Mouse (Mus musculus): ENCODE measurements at regions not wholly inside any gene's neighbourhood (a gene's known extent, or its start where the extent isn't known, plus 50 kb on each side); places are given as distances from the start of the nearest gene placed in this dataset.

DNA sequence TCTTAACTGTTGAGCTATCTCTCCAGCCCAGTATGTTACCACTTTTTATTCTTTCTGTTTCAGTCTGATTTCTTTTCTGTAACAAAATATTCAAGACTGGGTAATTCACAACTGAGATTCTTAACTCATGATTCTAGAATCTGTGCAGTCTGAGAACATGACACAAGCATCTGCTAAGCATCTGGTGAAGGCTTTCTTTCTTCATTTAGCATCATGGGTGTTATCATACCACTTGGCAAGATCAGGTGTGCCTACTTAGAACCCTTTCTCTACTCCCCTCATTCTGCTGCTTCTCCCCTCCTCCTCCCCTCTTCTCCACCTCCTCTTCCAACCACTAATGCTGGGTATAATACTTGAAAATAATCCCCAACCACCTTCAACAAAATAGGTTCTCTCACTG lies 62.1 kb upstream of the Pfn2 start:
- no peak for DNase-seq

DNA sequence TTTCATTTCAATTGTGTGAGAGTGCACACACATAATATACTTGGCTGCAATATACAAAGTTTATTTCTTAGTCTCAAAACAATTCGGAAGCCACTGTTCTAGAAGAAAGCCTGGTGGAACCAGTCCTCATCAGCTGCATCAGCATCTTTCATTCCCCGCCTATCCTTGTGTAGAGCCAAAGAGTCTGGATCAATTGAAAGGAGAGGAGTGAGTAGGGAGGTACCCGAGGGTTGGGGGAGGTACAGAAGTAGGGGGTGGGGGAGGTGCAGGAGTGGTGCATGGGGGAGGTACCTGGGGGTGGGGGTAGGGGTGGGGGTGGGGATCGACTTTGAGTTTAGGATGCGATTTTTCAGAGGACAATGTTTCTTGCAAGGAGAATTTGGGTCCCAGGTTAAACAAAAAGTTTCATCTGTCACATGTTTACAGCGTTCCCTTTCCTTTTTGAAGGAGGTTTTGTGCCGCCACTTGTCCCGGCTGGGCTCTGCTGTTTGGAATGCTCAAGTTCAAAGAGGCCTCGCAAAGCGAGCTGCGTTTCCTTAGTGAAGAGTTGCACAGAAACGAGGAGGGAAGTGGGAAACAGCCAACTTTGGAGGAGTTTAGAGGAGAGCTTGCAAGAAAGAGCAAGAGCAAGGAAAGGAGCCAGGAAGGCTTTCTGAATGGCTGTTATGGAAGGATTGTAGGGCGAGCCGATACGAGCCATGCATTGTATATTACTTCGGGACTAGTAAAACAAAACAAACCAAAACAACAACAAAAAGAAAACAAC lies 64.1 kb upstream of the Pfn2 start:
- DNase-seq, result peak; percentile 56

DNA sequence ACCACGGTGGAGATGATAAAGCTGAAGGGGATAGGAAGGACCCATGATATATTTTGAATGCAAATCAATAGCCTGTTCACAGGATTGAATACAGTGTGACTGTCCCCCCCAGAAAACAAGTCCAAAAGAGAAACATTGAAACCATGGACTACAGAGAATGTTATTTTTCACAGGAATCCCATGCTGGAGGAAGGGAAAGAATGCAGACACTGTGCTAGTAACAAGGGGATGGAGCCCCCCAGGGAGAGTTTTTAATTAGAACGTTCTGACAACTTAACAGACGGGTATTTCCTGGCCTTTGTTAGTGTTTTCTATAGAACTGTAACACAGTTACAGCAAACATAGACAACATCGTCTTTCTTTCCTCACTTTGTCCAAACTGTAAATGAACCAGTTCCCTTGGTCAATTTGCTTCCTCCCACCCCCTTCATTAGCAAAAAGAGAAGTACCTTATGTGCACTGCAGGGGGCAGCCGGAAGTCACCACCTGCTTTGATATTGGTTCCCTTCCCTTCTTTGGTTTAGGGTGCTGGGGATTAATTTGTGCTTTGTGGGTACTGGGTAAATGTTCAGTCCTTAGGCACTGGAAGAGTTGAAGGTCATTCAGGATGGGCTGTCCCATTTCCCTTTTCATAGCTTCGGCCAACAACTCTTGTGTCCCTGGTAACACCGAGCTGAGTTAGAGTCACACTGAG lies 64.9 kb upstream of the Pfn2 start:
- DNase-seq, result no peak

DNA sequence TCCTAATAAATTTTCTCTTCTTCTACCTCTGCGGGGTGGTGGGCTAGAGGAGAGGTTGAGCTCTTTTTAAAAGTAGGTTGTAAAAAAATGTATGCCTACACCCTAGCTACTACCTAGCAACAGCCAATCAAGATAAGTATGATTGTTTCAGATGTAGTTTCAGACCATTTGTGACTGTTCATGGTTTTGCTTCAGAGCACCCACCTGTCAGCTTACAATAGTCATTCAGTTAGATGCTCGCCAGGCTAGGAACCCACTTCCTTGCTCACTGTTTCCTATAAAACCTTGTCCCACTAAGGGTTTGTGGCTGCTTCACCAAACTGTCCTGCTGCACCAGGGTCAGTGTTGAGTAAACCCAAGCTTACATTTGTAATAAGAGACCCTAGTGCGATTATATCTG lies 66.8 kb upstream of the Pfn2 start:
- no peak for DNase-seq

DNA sequence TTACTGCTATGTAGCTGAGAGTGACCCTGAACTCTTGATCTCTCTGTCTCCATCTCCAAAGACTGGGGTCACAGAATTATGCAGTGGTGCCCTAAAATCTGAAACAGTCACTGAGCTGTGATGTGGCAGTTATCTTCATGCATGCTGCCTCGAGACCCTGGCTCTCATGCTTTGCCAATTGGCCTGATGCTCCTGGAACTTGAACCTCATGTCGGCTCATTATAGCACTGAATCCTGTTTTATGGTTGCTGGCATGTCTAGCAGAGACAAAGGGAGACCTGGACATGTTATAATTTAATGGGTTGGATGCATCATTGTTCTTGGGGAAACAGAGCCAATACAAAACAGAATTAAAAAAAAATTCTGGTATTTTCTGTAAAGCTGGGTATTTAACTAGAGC lies 71.0 kb upstream of the Pfn2 start:
- no peak for DNase-seq

DNA sequence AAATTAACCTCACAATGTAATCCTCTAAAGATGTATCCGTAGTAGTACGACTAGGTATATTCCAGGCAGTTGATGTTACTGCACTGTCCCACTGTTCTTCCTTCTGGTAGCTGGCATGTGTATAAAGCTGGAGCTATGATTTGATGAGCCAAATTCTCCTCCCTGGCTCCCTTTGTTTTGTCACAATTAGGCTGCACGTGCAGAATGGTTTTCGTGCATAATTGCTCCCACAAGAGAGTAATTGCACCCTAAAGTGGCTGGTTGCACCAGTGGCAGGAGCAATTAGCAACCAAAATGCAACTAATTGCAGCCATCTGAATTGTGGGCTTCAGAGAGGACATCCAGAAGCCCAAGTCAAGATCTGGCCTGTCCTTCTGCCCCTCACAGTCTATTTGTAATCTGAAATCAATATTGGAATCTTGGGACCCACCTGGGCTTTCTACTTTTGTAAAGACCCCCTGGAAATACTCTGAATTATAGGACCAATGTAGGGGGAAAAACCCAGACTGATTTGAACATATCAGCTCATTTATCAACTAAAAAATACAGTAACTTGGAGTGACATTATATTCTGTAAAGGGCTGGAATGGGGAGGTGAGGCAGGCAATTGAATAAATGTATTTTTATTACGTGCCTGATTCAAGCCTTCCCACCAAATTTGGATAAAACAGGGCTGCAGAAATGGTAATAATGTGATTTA lies 71.7 kb upstream of the Pfn2 start:
- peak; percentile 13 for DNase-seq

DNA sequence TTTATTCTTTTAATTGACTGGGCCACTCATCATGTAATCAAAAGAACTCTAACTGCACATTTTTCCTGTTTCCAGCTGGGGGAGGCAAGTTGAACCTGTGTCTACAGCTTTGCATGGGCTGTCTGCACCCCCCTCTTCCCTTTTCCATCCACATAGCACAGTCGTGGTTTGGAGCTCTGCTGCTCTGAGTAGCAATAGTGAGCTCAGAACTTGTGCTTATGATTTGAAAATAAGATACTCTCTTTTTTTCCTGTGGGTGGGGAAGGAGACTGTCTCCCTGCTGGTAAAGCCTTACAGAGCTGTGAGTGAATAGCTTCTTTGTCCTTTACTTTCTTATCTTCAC lies 72.2 kb upstream of the Pfn2 start:
- DNase-seq, result no peak

DNA sequence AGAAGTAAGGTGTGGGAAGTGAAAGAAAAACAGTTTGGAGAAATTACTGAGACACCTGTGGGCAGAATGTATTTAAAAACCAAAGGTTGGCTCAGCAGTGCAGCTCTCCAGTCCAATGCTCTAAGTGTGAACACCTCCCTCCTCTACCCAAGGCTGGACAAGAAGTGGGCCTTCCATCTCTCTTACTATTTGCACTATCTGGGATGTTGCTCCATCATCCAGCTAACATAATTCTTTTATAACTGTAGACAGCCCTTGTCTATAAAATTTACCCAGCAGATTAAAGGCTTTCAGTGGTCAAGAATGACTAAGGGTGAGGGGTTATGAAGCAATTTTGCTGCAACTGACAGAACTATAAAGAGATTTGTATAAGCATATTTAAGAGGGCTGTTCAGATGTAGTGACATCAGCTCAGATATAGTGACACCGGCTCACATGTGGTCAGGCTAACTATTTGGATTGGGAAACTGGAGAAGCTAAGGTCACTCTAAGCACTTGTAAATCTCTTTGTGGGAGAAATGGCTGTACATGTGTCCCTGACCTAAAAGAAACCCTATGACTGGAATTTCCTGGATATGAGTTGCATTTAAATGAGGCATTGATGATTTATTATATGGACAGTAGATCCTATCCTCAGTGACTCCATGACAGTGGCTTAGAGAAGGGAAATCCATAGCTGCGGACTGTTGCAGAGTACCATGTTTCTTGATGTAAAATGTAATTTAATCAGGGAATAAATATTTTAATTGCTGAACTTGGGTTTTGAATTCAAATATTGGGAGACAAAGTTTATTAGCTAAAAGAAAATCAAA lies 73.4 kb upstream of the Pfn2 start:
- DNase-seq, result no peak

DNA sequence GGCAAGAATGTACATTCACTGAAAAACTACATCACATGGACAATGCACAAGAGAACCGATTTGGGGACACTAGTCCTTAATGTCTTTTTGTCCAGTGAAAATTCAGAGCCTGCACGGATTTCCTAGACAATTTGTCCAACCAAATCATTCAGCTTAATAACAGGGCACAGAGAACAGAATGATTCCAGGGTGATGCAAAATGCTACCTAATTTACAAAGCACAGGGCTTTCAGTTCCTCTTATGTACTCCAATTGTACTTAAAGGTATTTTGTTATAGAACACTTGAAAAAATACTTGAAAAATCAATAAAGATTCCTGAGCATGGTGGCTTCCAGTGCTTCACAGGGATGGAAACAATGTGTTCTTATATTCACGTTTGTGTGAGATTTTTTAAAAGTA lies 75.2 kb upstream of the Pfn2 start:
- no peak for DNase-seq

DNA sequence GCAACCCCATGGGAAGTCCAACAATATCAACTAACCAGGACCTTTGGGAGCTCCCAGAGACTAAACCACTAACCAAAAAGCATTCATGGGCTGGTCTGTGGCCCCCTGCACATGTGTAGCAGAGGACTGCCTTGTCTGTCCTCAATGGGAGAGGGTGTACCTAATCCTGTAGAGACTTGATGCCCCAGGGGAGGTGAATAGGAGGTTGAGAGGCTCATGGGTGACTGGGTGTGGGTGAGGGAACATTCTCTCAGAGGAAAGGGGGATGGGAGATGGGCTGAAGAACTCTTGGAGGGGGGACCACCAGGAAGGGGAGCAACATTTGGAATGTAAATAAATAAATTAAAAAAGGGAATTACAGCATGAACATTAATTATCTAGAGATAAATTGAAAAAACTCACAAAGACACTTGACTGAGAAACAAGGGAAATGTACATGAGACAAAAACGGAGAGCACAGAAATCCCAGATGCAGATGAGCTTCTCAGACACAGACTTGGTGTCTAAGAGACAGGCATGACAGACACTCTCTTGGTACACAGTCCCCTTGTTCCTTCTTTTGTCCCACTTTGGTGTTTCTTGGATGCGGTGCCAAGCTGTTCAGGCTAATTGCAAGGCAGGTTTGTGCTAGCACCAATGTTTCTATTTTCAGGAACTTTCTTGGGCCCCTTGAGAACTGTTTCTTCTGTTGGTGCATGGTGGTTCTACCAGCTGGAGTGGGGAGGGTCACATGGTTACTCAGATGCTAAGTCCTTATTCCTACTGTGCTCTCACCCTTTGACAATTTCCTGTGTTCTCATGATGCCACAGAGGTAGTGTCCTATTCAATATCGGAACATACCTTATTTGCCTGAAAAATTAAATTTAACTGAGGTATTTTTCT lies 85.0 kb upstream of the Pfn2 start:
- DNase-seq, result no peak

DNA sequence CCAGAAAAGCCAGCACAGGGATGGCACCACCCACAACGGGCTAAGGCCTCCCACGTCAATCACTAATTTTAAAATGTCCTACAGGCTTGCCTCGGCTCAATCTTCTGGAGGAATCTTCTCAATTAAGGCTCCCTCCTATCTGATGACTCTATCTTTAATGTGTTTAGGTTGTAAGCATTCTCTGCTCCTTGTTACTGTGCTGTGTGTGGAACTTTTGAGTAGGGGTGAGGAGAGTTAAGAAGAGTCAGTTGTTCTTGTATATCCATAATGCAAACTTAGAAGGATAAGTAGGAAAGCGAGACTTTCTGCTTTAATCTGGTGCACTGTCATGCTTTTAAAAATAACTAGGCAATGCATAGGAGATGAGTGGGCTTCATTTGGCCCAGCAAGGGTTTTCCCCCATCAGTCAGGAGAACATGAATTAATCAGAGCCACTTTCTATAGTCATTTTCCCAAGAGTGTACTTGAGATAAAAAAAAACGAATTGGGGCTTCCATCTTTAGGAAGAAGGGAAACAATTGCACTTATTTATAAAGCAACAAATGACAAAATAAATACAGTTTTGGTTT lies 87.2 kb upstream of the Pfn2 start:
- DNase-seq, result no peak

DNA sequence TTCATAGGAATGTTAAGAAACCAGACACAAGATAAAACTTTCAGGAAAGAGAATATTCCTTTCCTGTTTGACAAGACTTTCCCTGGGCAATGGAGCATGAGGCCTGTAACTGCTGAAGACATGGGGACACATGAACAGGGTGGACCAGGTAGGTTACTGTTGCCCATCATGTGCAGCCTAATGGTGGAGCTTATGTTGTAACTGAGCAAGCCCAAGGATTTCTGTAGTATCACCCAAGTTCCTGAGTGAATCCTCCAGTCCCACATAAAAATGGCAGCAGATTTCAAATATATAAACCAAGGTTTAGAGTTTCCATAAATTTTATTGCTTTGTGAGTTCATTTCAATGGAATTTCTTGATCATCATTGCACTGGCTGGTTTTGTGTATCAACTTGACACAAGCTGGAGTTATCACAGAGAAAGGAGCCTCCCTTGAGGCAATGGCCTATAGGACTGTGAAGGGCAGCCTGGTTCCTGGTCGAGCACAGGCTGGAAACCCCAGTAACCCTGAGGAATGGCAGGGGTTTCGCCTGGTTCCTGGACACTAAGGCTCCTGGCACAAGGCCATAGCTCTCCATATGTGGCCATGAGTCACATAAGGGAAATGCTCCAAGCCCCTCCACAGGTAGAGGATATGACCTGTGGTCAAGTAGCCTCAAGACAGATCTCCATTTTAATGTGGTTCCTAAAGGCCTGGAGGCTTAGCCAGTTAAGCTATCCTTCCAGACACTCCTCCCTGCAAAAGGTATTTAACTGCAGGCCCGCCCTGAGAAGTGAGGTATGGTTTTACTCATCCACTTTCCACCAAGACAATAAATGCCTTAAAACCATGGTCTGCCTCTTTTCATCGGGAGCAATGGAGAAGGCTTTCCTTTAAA lies 92.9 kb upstream of the Pfn2 start:
- no peak for DNase-seq

DNA sequence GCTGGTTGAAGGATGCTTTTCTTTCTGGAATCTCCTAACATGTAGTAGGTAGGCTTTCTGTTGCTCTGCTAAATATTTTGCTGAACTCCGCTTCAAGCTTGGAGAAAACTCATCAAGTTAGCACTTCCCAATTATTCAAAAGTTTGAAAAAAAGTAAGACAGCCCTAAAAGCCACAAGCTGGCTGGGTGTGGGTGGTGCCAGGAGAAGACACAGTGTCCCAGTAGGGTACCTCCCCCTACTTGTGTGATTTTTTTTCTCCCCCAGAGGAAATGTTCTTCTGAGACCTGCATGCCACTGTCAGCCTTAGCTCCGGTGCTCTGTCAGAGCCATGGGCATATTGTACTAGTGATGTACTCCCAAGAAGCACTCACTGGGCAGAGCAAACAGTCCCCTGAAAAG lies 96.8 kb upstream of the Pfn2 start:
- DNase-seq, result peak; percentile 37

DNA sequence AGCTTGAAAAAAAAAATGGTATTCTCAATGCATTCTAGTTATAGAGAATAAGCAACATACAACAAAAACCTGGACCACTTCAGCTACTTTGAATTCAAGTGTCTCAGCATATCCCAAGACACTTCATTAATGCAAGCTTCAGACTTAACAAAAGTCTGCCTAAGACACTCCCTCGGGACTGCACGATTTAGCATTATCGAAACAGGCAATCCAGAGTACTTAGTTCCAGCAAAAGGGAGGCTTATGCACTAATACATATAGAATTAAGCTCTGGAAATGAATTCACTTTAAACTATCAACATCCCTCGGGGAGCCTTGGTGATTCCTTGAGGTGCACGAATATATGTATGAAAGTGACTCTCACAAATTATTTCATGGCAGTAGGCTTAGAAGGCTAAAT lies 97.9 kb upstream of the Pfn2 start:
- DNase-seq, result no peak

DNA sequence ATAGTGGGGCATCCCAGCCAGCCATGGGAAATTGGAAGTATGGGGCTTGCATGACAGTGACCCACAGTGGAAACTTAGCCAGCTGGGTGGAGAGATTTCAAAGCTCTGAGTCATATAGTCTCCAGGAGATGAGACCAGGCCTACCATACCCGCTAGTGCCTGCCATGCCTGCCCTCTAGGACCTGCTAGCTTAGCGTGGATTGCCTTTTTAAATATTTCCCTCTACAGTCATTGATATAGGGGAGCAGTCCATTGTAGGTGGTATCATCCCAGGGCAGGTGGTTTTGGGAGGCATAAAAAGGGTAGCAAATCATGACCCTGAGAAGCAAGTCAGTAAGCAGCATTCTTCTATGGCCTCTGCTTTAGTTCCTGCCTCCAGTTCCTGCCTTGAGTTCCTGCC lies 99.5 kb upstream of the Pfn2 start:
- DNase-seq, result no peak

DNA sequence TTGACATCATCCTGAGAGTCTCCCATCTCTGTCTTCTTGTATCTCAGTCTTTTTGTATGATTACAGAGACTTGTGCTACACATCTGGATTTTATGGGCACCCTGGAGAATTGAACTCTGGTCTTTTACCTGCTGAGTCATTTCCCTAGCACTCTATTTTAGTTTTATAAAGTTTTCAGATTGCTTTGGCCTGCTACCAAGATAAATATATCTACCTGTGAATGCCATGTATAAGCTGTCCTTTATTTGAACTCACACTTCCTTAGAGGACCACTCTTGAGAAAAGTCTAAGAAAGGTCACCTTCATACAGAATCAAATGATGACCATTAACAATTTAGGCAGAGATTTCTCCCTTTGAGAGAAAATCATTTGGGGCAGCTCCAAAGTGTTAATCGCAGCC lies 100.8 kb upstream of the Pfn2 start:
- DNase-seq, result no peak

DNA sequence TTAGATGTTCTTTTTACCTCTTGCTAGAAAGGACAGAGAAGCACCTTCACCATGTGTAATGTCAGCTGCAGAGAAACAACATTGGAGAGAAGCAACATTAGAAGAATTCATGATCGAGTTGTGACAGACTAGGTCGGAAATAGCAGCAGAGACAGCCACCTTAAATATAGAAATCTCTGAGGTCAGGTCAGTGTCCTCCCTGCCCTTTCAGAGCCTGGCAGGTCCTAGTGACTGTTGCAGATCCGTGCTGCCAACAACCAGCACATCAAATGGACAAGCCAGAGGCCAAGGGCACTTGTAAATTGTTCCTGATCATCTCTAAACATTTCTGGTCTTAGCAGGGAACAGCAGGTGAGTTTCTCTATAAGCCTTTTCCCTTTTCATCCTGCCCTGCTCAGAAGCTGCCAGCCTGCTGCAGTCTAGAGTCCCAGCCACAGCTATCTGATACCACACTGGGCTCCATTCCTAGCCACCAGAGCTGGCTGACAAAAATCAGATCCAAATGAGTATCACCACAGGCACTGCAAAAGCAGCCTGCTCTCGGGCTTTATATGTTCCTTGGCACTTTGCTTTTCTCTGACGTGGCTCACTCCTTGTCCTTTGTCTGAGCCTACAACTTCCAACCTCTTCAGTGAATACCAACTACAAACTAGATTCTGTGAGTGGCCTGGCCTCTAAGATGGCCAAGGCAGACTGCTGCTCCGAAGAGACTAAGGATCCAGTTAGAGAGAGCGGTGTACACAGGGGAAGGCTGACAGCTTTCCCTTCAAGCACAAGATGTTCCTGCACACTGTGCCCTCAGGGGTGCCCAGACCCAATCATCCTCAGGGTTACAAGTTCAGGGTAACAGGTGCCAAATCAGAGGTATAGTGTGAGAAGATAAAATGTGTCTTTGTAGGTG lies 102.8 kb upstream of the Pfn2 start:
- DNase-seq, result no peak

DNA sequence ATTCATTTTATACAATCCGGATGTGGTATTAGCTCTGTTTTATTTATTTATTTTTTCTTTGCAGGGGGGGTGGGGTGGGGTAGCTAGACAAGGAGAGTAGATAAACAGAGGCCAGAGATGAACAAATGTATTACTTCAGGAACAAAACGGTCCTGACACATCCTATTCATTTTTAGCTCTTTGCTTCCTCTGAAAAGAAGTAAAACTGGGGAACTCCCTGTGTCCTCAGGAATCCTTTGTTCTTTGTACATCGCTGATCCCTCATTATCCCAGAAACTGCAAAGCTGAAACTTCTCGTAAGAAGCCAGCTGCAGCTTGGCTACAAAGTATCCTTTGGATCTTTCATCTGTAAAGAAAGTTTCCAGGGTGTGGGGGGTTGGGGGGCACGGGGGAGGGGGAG lies 103.6 kb upstream of the Pfn2 start:
- DNase-seq, result no peak

DNA sequence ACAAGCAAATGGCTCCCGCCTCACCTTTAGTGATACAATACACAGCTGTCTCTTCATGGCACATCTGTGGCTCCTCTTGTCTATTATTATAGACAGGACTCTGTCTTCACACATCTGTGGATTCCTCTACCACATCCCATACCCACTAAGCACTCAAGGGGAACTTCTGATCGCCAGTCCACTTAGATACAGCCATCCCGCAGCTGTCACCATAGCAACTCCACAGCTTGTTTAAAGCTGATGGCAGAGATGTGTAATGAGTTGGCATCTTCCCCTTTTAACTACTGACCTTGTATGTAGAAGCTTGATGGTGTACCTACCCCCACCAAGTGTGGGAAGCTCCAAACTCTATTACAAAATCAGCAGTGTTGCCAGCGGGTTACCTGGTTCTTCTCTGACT lies 109.5 kb upstream of the Pfn2 start:
- DNase-seq, result no peak

DNA sequence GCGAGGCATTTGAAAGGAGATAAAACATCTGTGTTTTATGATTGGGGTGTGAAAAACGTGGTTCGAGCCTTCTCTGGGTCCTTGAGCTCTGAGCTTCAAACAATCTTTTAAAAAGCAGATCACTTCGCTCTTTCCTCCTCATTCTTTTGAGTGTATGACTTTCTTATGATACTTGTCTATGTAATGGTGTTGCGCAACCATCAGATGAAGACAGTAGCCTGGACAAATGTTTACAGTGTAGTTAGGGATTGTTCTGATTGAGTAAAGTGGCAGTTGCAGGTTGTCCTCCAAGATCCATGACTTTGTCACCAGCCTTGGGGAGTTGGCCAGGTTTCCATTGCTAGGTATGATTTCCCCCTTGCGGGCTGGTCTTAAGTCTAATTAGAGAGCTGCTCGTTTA lies 116.1 kb upstream of the Pfn2 start:
- DNase-seq, result no peak

All from layer of hippocampus, adult 9-11 months (tissue).